Mouse (Mus musculus): ENCODE results near the gene Tmem196.

Gene Tmem196

GRCm38 (mm10) chr12:119945589-119946310 is at the start of gene Tmem196:
Tmem196 (plus strand) TSS chr12:119945822.
- DNase-seq = no peak

- no peak for DNase-seq
Measured at GRCm38 (mm10) chr12:119946311-119946692, 680 bp downstream of the Tmem196 start.

- no peak for DNase-seq
Measured at GRCm38 (mm10) chr12:119957041-119957440, 11.4 kb downstream of the Tmem196 start.

GRCm38 (mm10) chr12:119960730-119961129 is 15.1 kb downstream of the Tmem196 start:
- peak in 1 of 2 experiments; percentile 0 for DNase-seq

- DNase-seq = no peak
Measured at GRCm38 (mm10) chr12:119965373-119965772, 19.8 kb downstream of the Tmem196 start.

- no peak for DNase-seq
Measured at GRCm38 (mm10) chr12:119970068-119970467, 24.4 kb downstream of the Tmem196 start.

- DNase-seq = peak; percentile 20 to 36
Measured at GRCm38 (mm10) chr12:119981731-119982130, 36.1 kb downstream of the Tmem196 start.

- DNase-seq = no peak
Measured at GRCm38 (mm10) chr12:119998267-119998666, 52.6 kb downstream of the Tmem196 start.

GRCm38 (mm10) chr12:120004280-120004679 is 58.7 kb downstream of the Tmem196 start:
- no peak for DNase-seq

GRCm38 (mm10) chr12:120014768-120015167 is 69.1 kb downstream of the Tmem196 start:
- no peak for DNase-seq

- DNase-seq = no peak
Measured at GRCm38 (mm10) chr12:120015201-120015600, 69.6 kb downstream of the Tmem196 start.

GRCm38 (mm10) chr12:120028089-120028959 is 82.7 kb downstream of the Tmem196 start:
- peak; percentile 42 to 56 for DNase-seq
